Mouse (Mus musculus): ENCODE results near the gene Tbc1d8. TPM values are rescaled to one million over a fixed set of nuclear protein-coding genes. Genes with fewer than 3 reads are reported as not detected.

Gene Tbc1d8
- polyA plus RNA-seq, 1 experiment from 2014 or later: 7.2 TPM

DNA sequence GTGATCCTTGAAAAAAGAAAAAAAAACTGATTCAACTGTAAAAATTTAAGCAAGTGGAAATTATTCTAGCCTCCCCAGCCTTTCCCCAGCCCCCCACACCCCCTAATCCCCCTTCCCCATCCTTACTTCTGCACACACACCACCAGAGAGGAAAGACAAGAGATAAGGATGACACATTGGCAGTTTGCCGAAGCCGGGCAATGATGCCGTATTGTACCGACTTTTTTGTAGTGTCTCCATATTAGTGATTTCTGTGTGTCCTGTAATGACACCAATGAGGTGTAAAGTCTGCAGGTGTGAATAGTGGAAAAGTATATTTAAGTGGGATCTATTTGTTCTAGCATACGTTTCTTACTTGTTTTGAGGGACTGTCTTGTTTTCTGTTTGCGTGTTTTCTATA, 138.4 kb downstream of the Tbc1d8 start:
- Histone ChIP-seq H3K27me3 (ENCODE audit: control insufficient read depth, insufficient read depth, low read depth, low read length) (no peaks in the 10 kb centered on the region; the same call in none of the 2 replicates), H3K4me1 (ENCODE audit: control insufficient read depth, low read depth, low read length) (no peaks in the 10 kb centered on the region), H3K36me3 (ENCODE audit: control insufficient read depth, insufficient read depth) (no peaks in the 10 kb centered on the region), H3K4me2 (ENCODE audit: low read depth, low read length) (no peak overlapping the region), H3K27ac (ENCODE audit: low read length) (no peak overlapping the region), H3K9me3 (replicated peaks; ENCODE audit: control insufficient read depth, low read length) (no peaks in the 10 kb centered on the region), H3K4me3 (ENCODE audit: low read depth, low read length) (no peak overlapping the region), H3K9ac (ENCODE audit: low read depth, low read length) (no peak overlapping the region)
- 44% methylated on average over 6 of the region's 6 CpGs for whole genome bisulfite sequencing (ENCODE audit: insufficient replicate concordance)
- no peak for ATAC-seq (ENCODE audit: low read depth)

DNA sequence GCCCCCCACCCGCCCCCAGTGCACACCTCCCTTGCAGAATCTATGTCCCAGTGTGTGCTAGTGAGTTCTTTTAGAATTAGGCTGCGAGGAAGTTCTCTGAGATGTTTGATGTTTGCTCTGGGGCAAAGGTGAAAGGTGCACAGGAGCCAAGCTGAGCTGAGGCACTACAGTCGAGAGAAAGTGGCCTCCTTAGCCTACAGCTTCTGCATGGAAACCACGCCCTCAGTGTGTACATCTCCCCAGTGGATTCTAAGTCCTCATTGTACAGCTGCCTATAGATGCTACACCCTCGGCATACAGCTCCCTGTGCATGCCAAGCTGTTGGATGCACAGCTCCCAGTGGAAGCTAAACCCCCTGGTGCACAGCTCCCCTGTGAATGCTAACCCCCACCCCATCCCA, 139.1 kb downstream of the Tbc1d8 start:
- Histone ChIP-seq H3K4me1 (ENCODE audit: control insufficient read depth, low read depth, low read length) (no peaks in the 10 kb centered on the region), H3K27ac (ENCODE audit: low read length) (no peak overlapping the region), H3K27me3 (ENCODE audit: control insufficient read depth, insufficient read depth, low read depth, low read length) (no peaks in the 10 kb centered on the region; the same call in none of the 2 replicates), H3K9ac (ENCODE audit: low read depth, low read length) (no peak overlapping the region), H3K36me3 (ENCODE audit: control insufficient read depth, insufficient read depth) (no peaks in the 10 kb centered on the region), H3K9me3 (replicated peaks; ENCODE audit: control insufficient read depth, low read length) (no peaks in the 10 kb centered on the region), H3K4me2 (ENCODE audit: low read depth, low read length) (no peak overlapping the region), H3K4me3 (ENCODE audit: low read depth, low read length) (no peak overlapping the region)
- no peak for ATAC-seq (ENCODE audit: low read depth)
- 33% methylated on average over 5 of the region's 5 CpGs for WGBS (ENCODE audit: insufficient replicate concordance)

DNA sequence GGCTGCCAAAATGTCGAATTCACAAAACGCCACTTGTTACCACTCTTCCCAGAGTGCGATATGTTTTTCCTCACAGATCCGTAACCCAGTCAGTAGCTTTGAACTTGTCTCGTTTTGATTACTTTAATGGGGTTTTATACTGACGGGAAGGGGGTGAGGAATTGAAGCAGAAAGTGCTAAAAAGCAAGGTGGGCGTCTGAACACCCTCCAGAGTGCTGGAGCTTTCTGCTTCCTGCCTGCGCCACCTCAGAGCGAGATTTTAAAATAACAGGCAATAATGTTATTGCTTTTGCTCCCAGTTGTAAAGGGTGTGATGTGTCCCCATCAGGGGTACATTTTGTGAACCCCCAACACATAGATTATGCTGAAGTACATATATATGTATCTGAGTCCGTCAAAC, 139.7 kb downstream of the Tbc1d8 start:
- no peaks in the 10 kb centered on the region for H3K9me3 ChIP-seq (replicated peaks; ENCODE audit: control insufficient read depth, low read length)
- H3K9ac ChIP-seq (ENCODE audit: low read depth, low read length): no peak overlapping the region
- H3K4me2 ChIP-seq (ENCODE audit: low read depth, low read length): no peak overlapping the region
- no peaks in the 10 kb centered on the region for H3K36me3 ChIP-seq (ENCODE audit: control insufficient read depth, insufficient read depth)
- H3K27me3 ChIP-seq (ENCODE audit: control insufficient read depth, insufficient read depth, low read depth, low read length): no peaks in the 10 kb centered on the region; the same call in none of the 2 replicates
- no peak overlapping the region for H3K27ac ChIP-seq (ENCODE audit: low read length)
- H3K4me1 ChIP-seq (ENCODE audit: control insufficient read depth, low read depth, low read length): no peaks in the 10 kb centered on the region
- no peak for ATAC-seq (ENCODE audit: low read depth)
- 61% methylated on average over 10 of the region's 10 CpGs for WGBS (ENCODE audit: insufficient replicate concordance)
- H3K4me3 ChIP-seq (ENCODE audit: low read depth, low read length): no peak overlapping the region

DNA sequence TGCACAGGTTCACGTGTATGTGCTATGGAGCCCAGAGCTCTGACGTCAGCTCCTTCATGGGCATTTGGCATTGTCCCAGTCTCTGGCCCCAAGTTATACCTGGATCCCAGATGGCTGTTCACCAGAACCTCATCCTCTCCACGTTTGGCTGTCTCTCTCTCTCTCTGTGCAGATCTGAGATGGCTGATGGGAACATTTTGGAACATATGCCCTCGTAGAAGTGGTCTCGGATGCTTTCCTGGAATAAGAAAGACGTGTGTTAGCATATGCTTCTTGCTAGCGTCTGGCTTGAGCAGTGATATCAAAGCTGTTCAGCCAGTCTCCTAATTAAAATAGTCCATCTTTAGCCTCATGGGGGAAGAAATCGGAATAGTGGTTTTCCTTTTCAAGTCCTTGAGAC, 141.8 kb downstream of the Tbc1d8 start:
- no peaks in the 10 kb centered on the region for H3K36me3 ChIP-seq (ENCODE audit: control insufficient read depth, insufficient read depth)
- H3K4me2 ChIP-seq (ENCODE audit: low read depth, low read length): no peak overlapping the region
- H3K9me3 ChIP-seq (replicated peaks; ENCODE audit: control insufficient read depth, low read length): no peaks in the 10 kb centered on the region
- no peak overlapping the region for H3K4me3 ChIP-seq (ENCODE audit: low read depth, low read length)
- H3K9ac ChIP-seq (ENCODE audit: low read depth, low read length): no peak overlapping the region
- 57% methylated on average over 8 of the region's 8 CpGs for WGBS (ENCODE audit: insufficient replicate concordance)
- H3K4me1 ChIP-seq (ENCODE audit: control insufficient read depth, low read depth, low read length): no peaks in the 10 kb centered on the region
- no peak overlapping the region for H3K27ac ChIP-seq (ENCODE audit: low read length)
- H3K27me3 ChIP-seq (ENCODE audit: control insufficient read depth, insufficient read depth, low read depth, low read length): no peaks in the 10 kb centered on the region; the same call in none of the 2 replicates
- ATAC-seq (ENCODE audit: low read depth): no peak

DNA sequence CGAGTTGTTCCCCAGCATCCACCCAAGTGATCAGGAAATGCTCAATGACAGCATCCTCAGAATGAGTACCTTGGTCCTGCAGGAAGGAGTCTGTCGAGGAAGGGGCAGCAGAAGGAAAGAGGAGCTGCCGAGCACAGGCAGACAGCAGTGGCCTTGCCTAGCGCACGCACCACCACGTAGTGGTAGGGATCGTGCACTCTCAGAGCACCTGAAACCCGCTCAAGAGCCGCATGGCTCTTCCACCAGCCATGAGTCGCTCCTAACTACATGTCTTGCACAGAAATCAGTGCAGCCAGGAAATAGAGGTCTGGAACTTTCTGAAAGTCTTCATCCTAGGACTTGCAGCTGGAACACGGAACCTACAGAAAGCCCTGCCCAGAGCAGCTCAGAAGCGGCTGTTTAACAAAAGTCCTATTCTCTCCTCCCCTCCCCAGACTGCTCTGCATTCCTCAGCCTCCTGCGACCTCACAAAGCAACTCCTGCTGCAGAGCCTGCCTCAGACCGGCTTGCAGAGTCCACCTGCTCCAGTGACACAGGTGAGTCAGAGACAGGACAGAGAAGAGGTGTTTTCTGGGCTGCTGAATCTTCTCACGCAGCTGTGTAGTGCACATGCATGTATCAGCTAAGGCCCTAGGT, 142.9 kb downstream of the Tbc1d8 start:
- Histone ChIP-seq H3K27me3 (ENCODE audit: control insufficient read depth, insufficient read depth, low read depth, low read length) (no peaks in the 10 kb centered on the region; the same call in none of the 2 replicates), H3K4me1 (ENCODE audit: control insufficient read depth, low read depth, low read length) (no peaks in the 10 kb centered on the region), H3K27ac (ENCODE audit: low read length) (no peak overlapping the region), H3K36me3 (ENCODE audit: control insufficient read depth, insufficient read depth) (no peaks in the 10 kb centered on the region), H3K9ac (ENCODE audit: low read depth, low read length) (no peak overlapping the region), H3K4me2 (ENCODE audit: low read depth, low read length) (no peak overlapping the region), H3K4me3 (ENCODE audit: low read depth, low read length) (no peak overlapping the region), H3K9me3 (replicated peaks; ENCODE audit: control insufficient read depth, low read length) (no peaks in the 10 kb centered on the region)
- 37% methylated on average over 15 of the region's 15 CpGs for WGBS (ENCODE audit: insufficient replicate concordance)
- no peak for ATAC-seq (ENCODE audit: low read depth)

DNA sequence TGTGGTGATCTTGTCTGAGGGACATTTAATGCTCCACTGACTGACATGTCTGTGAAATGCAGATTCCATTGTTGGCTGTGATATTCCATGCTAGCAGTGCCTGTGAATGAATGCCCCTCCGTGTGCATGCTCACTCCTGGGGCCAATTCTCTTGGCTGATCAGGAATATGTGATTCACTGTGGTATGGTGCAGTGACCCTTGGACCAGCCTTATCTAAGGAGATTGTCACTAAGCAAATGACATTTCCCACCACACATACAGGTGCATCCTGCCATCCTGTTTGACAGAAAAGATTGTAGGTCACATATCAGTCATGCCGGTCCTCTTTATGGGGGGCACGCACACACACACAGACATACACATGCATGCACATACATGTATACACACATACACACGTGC, 146.1 kb downstream of the Tbc1d8 start:
- no peak overlapping the region for H3K4me2 ChIP-seq (ENCODE audit: low read depth, low read length)
- H3K4me3 ChIP-seq (ENCODE audit: low read depth, low read length): no peak overlapping the region
- no peaks in the 10 kb centered on the region; the same call in 1 of the 2 replicates for H3K27me3 ChIP-seq (ENCODE audit: control insufficient read depth, insufficient read depth, low read depth, low read length)
- H3K9me3 ChIP-seq (replicated peaks; ENCODE audit: control insufficient read depth, low read length): no peaks in the 10 kb centered on the region
- H3K9ac ChIP-seq (ENCODE audit: low read depth, low read length): no peak overlapping the region
- H3K4me1 ChIP-seq (ENCODE audit: control insufficient read depth, low read depth, low read length): no peaks in the 10 kb centered on the region
- WGBS (ENCODE audit: insufficient replicate concordance): 66% methylated on average over 4 of the region's 4 CpGs
- no peak for ATAC-seq (ENCODE audit: low read depth)
- H3K27ac ChIP-seq (ENCODE audit: low read length): no peak overlapping the region
- H3K36me3 ChIP-seq (ENCODE audit: control insufficient read depth, insufficient read depth): no peaks in the 10 kb centered on the region

DNA sequence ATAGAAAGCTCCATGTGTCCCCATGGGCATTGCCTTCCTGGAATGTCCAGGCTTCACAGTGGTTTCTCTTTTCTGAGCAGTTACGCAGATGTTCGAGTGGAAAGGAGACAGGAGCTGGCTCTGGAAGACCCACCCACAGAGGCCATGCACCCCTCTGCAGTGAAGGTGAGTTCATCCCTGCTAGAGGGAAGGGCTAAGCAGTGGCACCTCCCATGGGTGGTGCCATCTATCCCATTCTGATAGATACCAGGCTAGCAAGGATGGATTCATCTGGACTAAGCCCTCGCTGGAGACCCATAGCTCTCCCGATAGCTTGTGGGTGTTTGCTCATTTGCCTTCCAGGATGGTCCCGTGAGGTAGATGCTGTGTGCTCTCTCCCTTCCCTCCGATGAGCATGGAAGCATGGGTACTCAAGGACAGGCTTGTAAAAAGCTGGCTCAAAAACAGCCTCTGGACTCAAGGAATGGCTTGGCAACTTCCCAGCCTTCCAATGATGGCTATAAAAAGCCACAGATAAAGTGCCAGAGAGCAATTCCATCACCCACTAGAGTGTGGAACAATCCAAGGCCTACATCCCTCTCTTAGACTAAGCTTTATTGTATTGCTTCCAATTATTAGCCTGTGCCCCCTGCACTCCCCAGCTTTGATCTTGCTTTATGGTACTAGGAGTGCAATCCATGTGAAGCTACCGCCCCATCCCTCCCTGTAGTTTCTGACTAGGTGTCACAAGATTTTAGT, 147.5 kb downstream of the Tbc1d8 start:
- H3K9ac ChIP-seq (ENCODE audit: low read depth, low read length): no peak overlapping the region
- 71% methylated on average over 7 of the region's 7 CpGs for WGBS (ENCODE audit: insufficient replicate concordance)
- H3K36me3 ChIP-seq (ENCODE audit: control insufficient read depth, insufficient read depth): no peaks in the 10 kb centered on the region
- H3K4me3 ChIP-seq (ENCODE audit: low read depth, low read length): no peak overlapping the region
- no peaks in the 10 kb centered on the region; the same call in 1 of the 2 replicates for H3K27me3 ChIP-seq (ENCODE audit: control insufficient read depth, insufficient read depth, low read depth, low read length)
- no peaks in the 10 kb centered on the region for H3K9me3 ChIP-seq (replicated peaks; ENCODE audit: control insufficient read depth, low read length)
- no peak for ATAC-seq (ENCODE audit: low read depth)
- H3K4me2 ChIP-seq (ENCODE audit: low read depth, low read length): no peak overlapping the region
- no peaks in the 10 kb centered on the region for H3K4me1 ChIP-seq (ENCODE audit: control insufficient read depth, low read depth, low read length)
- no peak overlapping the region for H3K27ac ChIP-seq (ENCODE audit: low read length)

DNA sequence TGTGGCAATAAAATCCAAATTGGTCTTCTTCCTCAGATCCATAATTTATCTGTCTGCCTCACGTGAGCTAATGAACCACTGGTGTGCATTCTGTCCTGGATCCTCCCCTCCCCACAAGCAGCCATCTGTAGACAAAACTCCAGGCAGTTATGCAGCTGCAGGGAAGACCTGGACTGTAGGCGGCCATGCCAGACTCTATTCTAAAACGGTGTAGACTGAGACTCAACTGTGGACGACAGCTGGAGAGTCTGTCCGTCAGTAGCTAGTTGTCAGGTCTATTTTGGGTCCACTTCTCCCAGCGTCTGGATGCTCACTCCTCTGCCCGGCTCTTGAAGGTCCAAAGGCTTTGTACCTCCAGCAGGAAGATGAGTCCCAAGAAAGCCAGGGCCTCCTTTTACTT, 151.0 kb downstream of the Tbc1d8 start:
- Histone ChIP-seq H3K36me3 (ENCODE audit: control insufficient read depth, insufficient read depth) (no peaks in the 10 kb centered on the region), H3K4me1 (ENCODE audit: control insufficient read depth, low read depth, low read length) (no peaks in the 10 kb centered on the region), H3K27me3 (ENCODE audit: control insufficient read depth, insufficient read depth, low read depth, low read length) (no peaks in the 10 kb centered on the region), H3K4me2 (ENCODE audit: low read depth, low read length) (no peak overlapping the region), H3K27ac (ENCODE audit: low read length) (no peak overlapping the region), H3K4me3 (ENCODE audit: low read depth, low read length) (no peak overlapping the region), H3K9me3 (replicated peaks; ENCODE audit: control insufficient read depth, low read length) (no peaks in the 10 kb centered on the region), H3K9ac (ENCODE audit: low read depth, low read length) (no peak overlapping the region)
- ATAC-seq (ENCODE audit: low read depth): no peak
- WGBS (ENCODE audit: insufficient replicate concordance): 62% methylated on average over 7 of the region's 7 CpGs

DNA sequence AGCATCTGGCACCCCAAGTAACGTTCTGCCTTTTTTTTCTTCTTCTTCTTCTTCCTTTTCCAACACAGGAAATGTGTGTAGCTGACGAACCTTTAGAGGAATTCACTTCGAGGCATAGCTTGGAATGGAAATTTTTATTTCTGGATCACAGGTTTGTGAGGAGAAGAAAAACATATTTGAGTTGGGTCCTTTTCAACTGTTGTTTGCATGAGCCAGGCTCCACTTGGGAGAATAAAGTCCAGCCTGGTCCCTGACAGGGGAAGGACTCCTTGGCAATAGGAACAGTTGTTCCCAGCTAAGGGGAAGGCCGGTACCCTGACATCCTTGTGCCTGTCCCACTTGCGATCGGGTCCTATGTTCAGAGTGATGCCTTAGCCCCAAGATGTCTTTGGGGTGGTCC, 153.3 kb downstream of the Tbc1d8 start:
- no peak for ATAC-seq (ENCODE audit: low read depth)
- no peaks in the 10 kb centered on the region for H3K27me3 ChIP-seq (ENCODE audit: control insufficient read depth, insufficient read depth, low read depth, low read length)
- no peak overlapping the region for H3K4me3 ChIP-seq (ENCODE audit: low read depth, low read length)
- no peak overlapping the region for H3K4me2 ChIP-seq (ENCODE audit: low read depth, low read length)
- 72% methylated on average over 6 of the region's 6 CpGs for WGBS (ENCODE audit: insufficient replicate concordance)
- no peaks in the 10 kb centered on the region for H3K36me3 ChIP-seq (ENCODE audit: control insufficient read depth, insufficient read depth)
- no peak overlapping the region for H3K9ac ChIP-seq (ENCODE audit: low read depth, low read length)
- H3K27ac ChIP-seq (ENCODE audit: low read length): no peak overlapping the region
- no peaks in the 10 kb centered on the region for H3K4me1 ChIP-seq (ENCODE audit: control insufficient read depth, low read depth, low read length)
- H3K9me3 ChIP-seq (replicated peaks; ENCODE audit: control insufficient read depth, low read length): no peaks in the 10 kb centered on the region
